Mouse (Mus musculus) CH12.LX (cell line): Measurements from ENCODE around the gene Bri3.

Experiments
- ETS1 ChIP-seq: conservative IDR thresholded peaks from 2 replicates; pipeline ENCODE4 v1.6.1; 2012; ENCODE audit warnings: low read depth, mild to moderate bottlenecking, inconsistent platforms, low read length, improper control_type of control experiment, moderate library complexity
- USF2 ChIP-seq: conservative IDR thresholded peaks from 2 replicates; pipeline ENCODE4 v1.6.1; 2011; ENCODE audit warnings: low read depth, low read length, improper control_type of control experiment

DNA sequence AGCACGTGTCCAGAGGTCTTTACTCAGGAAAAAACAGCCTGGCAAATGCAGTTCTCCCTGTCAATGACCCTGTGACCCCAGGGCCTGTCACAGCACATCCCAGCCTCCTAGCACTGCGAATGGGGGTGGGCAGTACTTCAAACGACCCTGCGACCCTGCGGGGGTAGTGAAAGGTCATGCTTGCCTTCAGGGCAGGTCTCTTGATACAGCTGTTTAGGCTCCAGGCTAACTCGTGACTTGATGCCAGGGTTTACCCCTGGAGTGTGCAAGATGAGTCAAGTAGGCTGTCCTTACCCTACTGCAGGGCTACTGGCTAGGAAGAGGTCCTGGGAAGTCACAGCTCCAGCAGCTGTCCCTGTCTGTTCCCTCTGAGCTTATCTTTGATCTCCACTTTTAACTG, 126.7 kb downstream of the Bri3 start:
- no peak for TF ChIP-seq USF2
- no peak for TF ChIP-seq ETS1
